Mouse (Mus musculus) small intestine, adult 2 months (tissue): ENCODE data around the gene Iscu.

Source experiments
- CTCF ChIP-seq: fragments of 200-500 bp; IDR thresholded peaks from 2 replicates; pipeline ENCODE4 v1.5.1; 2012; ENCODE audit warnings: low read depth, mild to moderate bottlenecking, control low read depth, inconsistent platforms, low read length, moderate library complexity, mixed read lengths; ENCODE audit not compliant: insufficient replicate concordance, insufficient read length; ENCODE audit errors: extremely low read depth
- POLR2A ChIP-seq: fragments of 200-500 bp; IDR thresholded peaks from 2 replicates; pipeline ENCODE4 v1.6.1; 2012; ENCODE audit warnings: low read depth, mild to moderate bottlenecking, control low read depth, inconsistent platforms, low read length, moderate library complexity

DNA sequence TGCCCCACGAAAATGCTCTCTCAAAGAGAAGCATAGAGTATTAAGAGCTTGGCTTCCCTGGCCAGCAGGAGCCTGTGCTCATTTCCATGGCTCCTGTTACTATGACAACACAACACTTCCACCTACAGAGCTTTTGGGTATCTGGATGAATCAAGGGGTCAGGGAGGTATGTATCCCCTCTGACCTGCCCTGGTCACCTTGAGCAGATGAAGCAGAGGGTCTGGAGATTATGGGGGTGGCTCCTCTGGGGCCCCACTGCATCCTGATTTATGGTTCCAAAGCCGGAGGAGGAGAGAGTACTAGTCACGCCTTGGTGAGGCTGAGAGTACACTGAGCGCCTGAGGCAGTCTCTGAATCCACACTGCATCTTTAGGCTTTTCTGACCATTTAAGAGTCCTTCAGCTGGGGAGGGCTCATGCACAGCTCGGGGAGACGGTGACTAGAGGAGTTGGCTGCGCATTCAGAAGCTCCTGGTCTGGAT, 41.9 kb upstream of the Iscu start:
- no peak for TF ChIP-seq CTCF
- TF ChIP-seq POLR2A = no peak
